In genomic region chr9:122886372-122887179, GRCm38 (mm10) we compare ENCODE assay signal across 8 mouse cellular contexts. TPM values are rescaled to one million over a fixed set of nuclear protein-coding genes. Genes with fewer than 3 reads are reported as not detected.
DNase-seq lines count a peak whose midpoint lies in the region; ATAC-seq lines count a peak whose summit lies in the region.

No protein-coding gene starts in this region.

- H3K36me3 ChIP-seq in embryonic facial prominence, embryonic 11.5 days (replicated peaks; ENCODE audit: control insufficient read depth, insufficient read depth, low read depth, low read length) = no peaks in the 10 kb centered on the region
- no peaks in the 10 kb centered on the region for H3K36me3 ChIP-seq in intestine, embryonic 16.5 days (ENCODE audit: control insufficient read depth, insufficient read depth, low read length)

- no peaks in the 10 kb centered on the region for H3K9me3 ChIP-seq in embryonic facial prominence, embryonic 11.5 days (replicated peaks; ENCODE audit: control insufficient read depth, low read length)
- no peaks in the 10 kb centered on the region; the same call in 1 of the 2 replicates for H3K9me3 ChIP-seq in intestine, embryonic 16.5 days (ENCODE audit: control insufficient read depth, low read length)

- WGBS in embryonic facial prominence, embryonic 11.5 days = 7% methylated on average over 54 of the region's 54 CpGs
- WGBS in intestine, embryonic 16.5 days = 6% methylated on average over 54 of the region's 54 CpGs

- no peaks in the 10 kb centered on the region for H3K4me1 ChIP-seq in embryonic facial prominence, embryonic 11.5 days (ENCODE audit: control insufficient read depth, insufficient read depth, low read length)
- no peaks in the 10 kb centered on the region for H3K4me1 ChIP-seq in intestine, embryonic 16.5 days (ENCODE audit: control insufficient read depth, insufficient read depth, low read length)

- H3K27ac ChIP-seq in embryonic facial prominence, embryonic 11.5 days (replicated peaks; ENCODE audit: low read depth, low read length) = no peak overlapping the region
- H3K27ac ChIP-seq in intestine, embryonic 16.5 days (ENCODE audit: low read length) = no peak overlapping the region; the same call in 1 of the 2 replicates

- peak overlapping the region; percentile 71 for H3K9ac ChIP-seq in embryonic facial prominence, embryonic 11.5 days (replicated peaks; ENCODE audit: low read length)
- peak overlapping the region; percentile 88 for H3K9ac ChIP-seq in intestine, embryonic 16.5 days (ENCODE audit: low read depth, low read length)

- peak overlapping the region; percentile 70 for H3K4me3 ChIP-seq in embryonic facial prominence, embryonic 11.5 days (ENCODE audit: low read depth, low read length)
- H3K4me3 ChIP-seq in intestine, embryonic 16.5 days (ENCODE audit: low read length) = peak overlapping the region; percentile 81

- H3K4me2 ChIP-seq in embryonic facial prominence, embryonic 11.5 days (ENCODE audit: low read depth, low read length) = peak overlapping the region; percentile 83
- H3K4me2 ChIP-seq in intestine, embryonic 16.5 days (ENCODE audit: low read depth, low read length) = peak overlapping the region; percentile 83

- intact Hi-C loops in left cerebral cortex, postnatal 36 days (cut with DNase I) = no loop called here

- DNase-seq in adrenal gland, postnatal 25 days = peak; percentile 54
- DNase-seq in embryonic facial prominence, embryonic 11.5 days (ENCODE audit: low spot score) = peak; percentile 85
- DNase-seq in gonadal fat pad, adult 2 months (ENCODE audit: low read depth) = peak; percentile 40
- DNase-seq in left cerebral cortex, postnatal 36 days (ENCODE audit: low spot score in 2 of 2) = peak; percentile 63 to 66
- peak; percentile 69 for DNase-seq in mesoderm, embryonic 11.5 days (ENCODE audit: low read depth, low spot score)
- peak; percentile 48 for DNase-seq in right cerebral cortex, postnatal 25 days
- peak; percentile 67 for DNase-seq in yolk sac, embryonic 10.5 days (ENCODE audit: low spot score)

- ATAC-seq in embryonic facial prominence, embryonic 11.5 days (replicated peaks; ENCODE audit: insufficient number of reproducible peaks, low FRiP score, low TSS enrichment, low read depth) = peak; percentile 75
- ATAC-seq in intestine, embryonic 16.5 days = peak; percentile 93

- H3K27me3 ChIP-seq in embryonic facial prominence, embryonic 11.5 days (ENCODE audit: control insufficient read depth, insufficient read depth, low read length) = no peaks in the 10 kb centered on the region
- H3K27me3 ChIP-seq in intestine, embryonic 16.5 days (replicated peaks; ENCODE audit: control insufficient read depth, insufficient read depth, low read length) = no peaks in the 10 kb centered on the region

RNA-seq across cellular contexts. Expression of gene Zkscan7, which starts 1.1 kb away (rescaled TPM):
- total RNA-seq in adrenal gland, postnatal 25 days (2021) = 10.0 and 14.8 TPM in 2 replicates
- polyA plus RNA-seq in embryonic facial prominence, embryonic 11.5 days (2014; fragmentation: Nextera tagmentation; extraction: Ambion mirVana) = 2.0 and 2.8 TPM in 2 replicates
- 5.2 and 11.4 TPM in 2 replicates for polyA plus RNA-seq in gonadal fat pad, adult 2 months (2012; rRNA removed)
- 3.7 and 4.3 TPM in 2 replicates for polyA plus RNA-seq in intestine, embryonic 16.5 days (2015; fragmentation: Nextera tagmentation; extraction: Ambion mirVana)
- 1 to 10 TPM; 3.5 to 5.5 TPM for total RNA-seq in left cerebral cortex, postnatal 36 days (2021)

RNA-seq across cellular contexts. Expression of gene Zfp445, which starts 20.8 kb away (rescaled TPM):
- total RNA-seq in adrenal gland, postnatal 25 days (2021) = 118 and 138 TPM in 2 replicates
- 67.3 and 70.2 TPM in 2 replicates for polyA plus RNA-seq in embryonic facial prominence, embryonic 11.5 days (2014; fragmentation: Nextera tagmentation; extraction: Ambion mirVana)
- polyA plus RNA-seq in gonadal fat pad, adult 2 months (2012; rRNA removed) = 43.2 and 47.8 TPM in 2 replicates
- polyA plus RNA-seq in intestine, embryonic 16.5 days (2015; fragmentation: Nextera tagmentation; extraction: Ambion mirVana) = 41.3 and 41.5 TPM in 2 replicates
- total RNA-seq in left cerebral cortex, postnatal 36 days (2021) = 100 to 1,000 TPM; 135 to 167 TPM

RNA-seq across cellular contexts. Expression of gene Zfp105, which starts 36.3 kb away (rescaled TPM):
- total RNA-seq in adrenal gland, postnatal 25 days (2021) = 5.3 and 6.3 TPM in 2 replicates
- polyA plus RNA-seq in embryonic facial prominence, embryonic 11.5 days (2014; fragmentation: Nextera tagmentation; extraction: Ambion mirVana) = 31.0 and 32.1 TPM in 2 replicates
- 1.2 and 1.7 TPM in 2 replicates for polyA plus RNA-seq in gonadal fat pad, adult 2 months (2012; rRNA removed)
- 8.9 and 10.0 TPM in 2 replicates for polyA plus RNA-seq in intestine, embryonic 16.5 days (2015; fragmentation: Nextera tagmentation; extraction: Ambion mirVana)
- 1 to 10 TPM; 7.2 to 8.7 TPM for total RNA-seq in left cerebral cortex, postnatal 36 days (2021)

RNA-seq across cellular contexts. Expression of gene Gm35549, which starts 42.7 kb away (rescaled TPM):
- total RNA-seq in adrenal gland, postnatal 25 days (2021) = not detected in 2 replicates
- 0.60 and 0.73 TPM in 2 replicates for polyA plus RNA-seq in embryonic facial prominence, embryonic 11.5 days (2014; fragmentation: Nextera tagmentation; extraction: Ambion mirVana)
- polyA plus RNA-seq in gonadal fat pad, adult 2 months (2012; rRNA removed) = not detected in 2 replicates
- 0.23 TPM in 1 of 2 replicates, not detected in the other for polyA plus RNA-seq in intestine, embryonic 16.5 days (2015; fragmentation: Nextera tagmentation; extraction: Ambion mirVana)
- not detected for total RNA-seq in left cerebral cortex, postnatal 36 days (2021)
